Mouse (Mus musculus) adrenal gland, postnatal 4 days (tissue): ENCODE data around the gene Mettl22. TPM values are rescaled to one million over a fixed set of nuclear protein-coding genes. Genes with fewer than 3 reads are reported as not detected.

Experiments
- total RNA-seq, 2 experiments: library from RNA; stranded (reverse); gene quantifications; 2 replicates each; pipeline ENCODE4 v1.2.3; 2021

The Mettl22 gene
- total RNA-seq, 2 experiments from 2014 or later = 28.6 to 31.2 TPM

Other genes with a start within 250 kb of the Mettl22 start
- under 1 TPM in 1 of 2 experiments, not detected in 1; 0.23 TPM for gene Tmem114, start 45.7 kb upstream of the Mettl22 start, total RNA-seq
- 10 to 100 TPM; 41.8 TPM for gene Abat, start 42.6 kb downstream of the Mettl22 start, total RNA-seq
- 10 to 100 TPM; 78.2 to 82.1 TPM for gene Pmm2, start 166.9 kb downstream of the Mettl22 start, total RNA-seq
- gene Tmem186, start 166.9 kb downstream of the Mettl22 start, total RNA-seq = 10 to 100 TPM; 18.2 to 20.8 TPM
- 10 to 100 TPM; 78.2 to 81.1 TPM for gene Carhsp1, start 201.4 kb downstream of the Mettl22 start, total RNA-seq
- gene Gm5767, start 210.0 kb downstream of the Mettl22 start, total RNA-seq = not detected